In genomic region chr7:142409603-142410002, GRCm38 (mm10) we compare ENCODE assay signal across 34 mouse cellular contexts. TPM values are rescaled to one million over a fixed set of nuclear protein-coding genes. Genes with fewer than 3 reads are reported as not detected.
"Had no signal": no experiment of that assay in that cellular context is flagged by ENCODE, and none has a peak within 500 bp of the region (broad histone marks: within the 10 kb centered on the region; RNA-seq: fewer than 3 reads in every experiment).

No protein-coding gene starts in this region.

- H3K27ac ChIP-seq: left cerebral cortex, adult 2 months; limb, embryonic 10.5 days; limb, embryonic 12.5 days; limb, embryonic 13.5 days; limb, embryonic 15.5 days; liver, embryonic 12.5 days; liver, embryonic 13.5 days; liver, embryonic 14.5 days; liver, embryonic 15.5 days; lung, embryonic 15.5 days; macrophage; midbrain, embryonic 10.5 days; midbrain, embryonic 12.5 days; midbrain, embryonic 13.5 days; midbrain, embryonic 15.5 days had no signal

- H3K27me3 ChIP-seq: limb, embryonic 12.5 days; limb, embryonic 13.5 days; limb, embryonic 15.5 days; liver, embryonic 12.5 days; liver, embryonic 13.5 days; liver, embryonic 15.5 days; lung, embryonic 15.5 days; midbrain, embryonic 12.5 days; midbrain, embryonic 13.5 days; midbrain, embryonic 15.5 days had no signal

- H3K9me3 ChIP-seq: limb, embryonic 10.5 days; limb, embryonic 12.5 days; limb, embryonic 13.5 days; limb, embryonic 15.5 days; liver, embryonic 12.5 days; liver, embryonic 13.5 days; liver, embryonic 15.5 days; lung, embryonic 15.5 days; midbrain, embryonic 10.5 days; midbrain, embryonic 12.5 days; midbrain, embryonic 13.5 days; midbrain, embryonic 15.5 days had no signal

- ATAC-seq: liver, embryonic 12.5 days; liver, postnatal 0 days; lung, postnatal 0 days; midbrain, embryonic 13.5 days; midbrain, embryonic 15.5 days; midbrain, embryonic 16.5 days had no signal

- H3K36me3 ChIP-seq: limb, embryonic 10.5 days; limb, embryonic 12.5 days; limb, embryonic 13.5 days; limb, embryonic 15.5 days; liver, embryonic 12.5 days; liver, embryonic 13.5 days; liver, embryonic 15.5 days; lung, embryonic 15.5 days; midbrain, embryonic 10.5 days; midbrain, embryonic 12.5 days; midbrain, embryonic 13.5 days; midbrain, embryonic 15.5 days had no signal

- H3K4me3 ChIP-seq: left cerebral cortex, adult 2 months; limb, embryonic 10.5 days; limb, embryonic 12.5 days; limb, embryonic 13.5 days; limb, embryonic 15.5 days; liver, embryonic 12.5 days; liver, embryonic 13.5 days; liver, embryonic 15.5 days; lung, embryonic 15.5 days; megakaryocyte, embryonic 14.5 days; midbrain, embryonic 10.5 days; midbrain, embryonic 12.5 days; midbrain, embryonic 13.5 days; midbrain, embryonic 15.5 days; myocyte had no signal

- H3K4me2 ChIP-seq: limb, embryonic 12.5 days; limb, embryonic 13.5 days; limb, embryonic 15.5 days; liver, embryonic 11.5 days; liver, embryonic 12.5 days; liver, embryonic 13.5 days; liver, embryonic 15.5 days; lung, embryonic 14.5 days; lung, embryonic 15.5 days; midbrain, embryonic 11.5 days; midbrain, embryonic 12.5 days; midbrain, embryonic 13.5 days; midbrain, embryonic 15.5 days had no signal

- DNase-seq: left cerebral cortex, postnatal 4 days; liver; liver, embryonic 13.5 days; liver, postnatal 0 days; lung, adult 18-20 months; lung, adult 2 months; lung, embryonic 14.5 days; lung, postnatal 14 days; lung, postnatal 36 days; lung, postnatal 4 days; midbrain, embryonic 14.5 days had no signal

- H3K9ac ChIP-seq: limb, embryonic 12.5 days; limb, embryonic 13.5 days; limb, embryonic 15.5 days; liver, embryonic 12.5 days; liver, embryonic 13.5 days; liver, embryonic 14.5 days; liver, embryonic 15.5 days; liver, postnatal 0 days; lung, embryonic 14.5 days; lung, embryonic 15.5 days; midbrain, embryonic 12.5 days; midbrain, embryonic 13.5 days; midbrain, embryonic 15.5 days had no signal

- H3K4me1 ChIP-seq: limb, embryonic 10.5 days; limb, embryonic 12.5 days; limb, embryonic 13.5 days; limb, embryonic 15.5 days; lung, embryonic 15.5 days; midbrain, embryonic 10.5 days; midbrain, embryonic 12.5 days; midbrain, embryonic 13.5 days; midbrain, embryonic 15.5 days had no signal

RNA-seq across cellular contexts. Expression of gene Syt8, which starts 25.0 kb away (rescaled TPM):
- polyA plus RNA-seq: limb, embryonic 10.5 days; limb, embryonic 11.5 days; liver, adult 2 months; liver, embryonic 12.5 days; liver, embryonic 13.5 days; liver, postnatal 0 days; lung, embryonic 14.5 days; midbrain, embryonic 10.5 days; midbrain, embryonic 11.5 days; midbrain, embryonic 13.5 days; midbrain, embryonic 14.5 days; midbrain, embryonic 15.5 days; midbrain, embryonic 16.5 days; midbrain, postnatal 0 days had no signal

RNA-seq across cellular contexts. Expression of gene Gm49369, which starts 27.1 kb away (rescaled TPM):
- polyA plus RNA-seq: limb, embryonic 13.5 days; limb, embryonic 15.5 days; liver, embryonic 11.5 days; liver, embryonic 12.5 days; liver, embryonic 13.5 days; liver, postnatal 0 days; lung, embryonic 14.5 days; midbrain, embryonic 10.5 days; midbrain, embryonic 12.5 days; midbrain, embryonic 13.5 days; midbrain, postnatal 0 days had no signal

RNA-seq across cellular contexts. Expression of gene Tnni2, which starts 32.0 kb away (rescaled TPM):
- polyA plus RNA-seq: liver, adult 2 months; midbrain, embryonic 14.5 days had no signal

RNA-seq across cellular contexts. Expression of gene Ifitm10, which starts 36.0 kb away (rescaled TPM):
- polyA plus RNA-seq: macrophage had no signal
